Mouse (Mus musculus) left cerebral cortex, adult 18-20 months (tissue): ENCODE results near the gene Hic1. TPM values are rescaled to one million over a fixed set of nuclear protein-coding genes. Genes with fewer than 3 reads are reported as not detected.

ENCODE experiments used
- DNase-seq, 2 experiments: peaks; one replicate each; pipeline ENCODE4 v3.0.0; 2021 to 2022; ENCODE audit warnings: low spot score in 2 of 2, mixed read lengths in 1 of 2
- total RNA-seq, 2 experiments: library from RNA; stranded (reverse); gene quantifications; 2 replicates each; pipeline ENCODE4 v1.2.3; 2021

Gene Hic1
- total RNA-seq, 2 experiments from 2014 or later: 3.8 to 5.0 TPM

DNA sequence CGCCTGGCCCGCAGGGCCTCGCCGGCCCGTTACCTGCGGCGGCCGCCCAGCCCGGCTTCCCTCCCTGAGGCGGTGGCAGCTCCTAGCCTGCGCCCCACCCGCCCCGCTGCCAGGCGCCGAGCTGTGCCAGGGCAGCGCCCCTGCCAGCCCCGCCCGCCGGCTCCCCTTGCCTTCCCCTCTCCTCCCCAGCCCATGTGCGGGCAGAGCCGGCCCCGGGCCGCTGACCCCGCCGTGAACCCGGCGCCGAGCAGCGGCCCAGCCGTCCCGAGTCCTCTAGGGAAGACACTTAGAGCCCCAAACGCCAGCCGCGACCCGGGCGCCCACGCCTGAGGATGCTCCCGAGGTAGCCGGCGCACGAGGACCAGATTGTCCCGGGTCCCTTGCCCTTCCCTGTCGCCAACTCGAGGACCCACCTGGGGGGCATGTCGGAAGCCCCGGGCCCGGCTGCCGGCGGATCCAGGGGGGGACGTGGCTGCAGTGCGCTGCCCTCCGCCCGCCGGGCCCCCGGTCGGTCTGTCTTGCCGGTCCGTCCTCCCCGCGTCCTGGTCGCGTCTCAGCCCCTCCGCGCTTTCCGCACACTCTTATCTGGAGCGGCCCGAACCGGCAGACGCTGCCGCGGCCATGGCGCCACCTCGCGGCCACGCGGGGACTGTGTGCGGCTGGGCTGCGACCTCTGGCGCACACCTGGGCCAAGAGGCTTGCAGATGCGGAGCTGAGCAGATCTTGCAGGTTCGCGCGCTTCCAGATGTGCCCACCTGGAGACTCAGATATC, 543 bp downstream of the Hic1 start:
- DNase-seq: peak; percentile 77 to 83

DNA sequence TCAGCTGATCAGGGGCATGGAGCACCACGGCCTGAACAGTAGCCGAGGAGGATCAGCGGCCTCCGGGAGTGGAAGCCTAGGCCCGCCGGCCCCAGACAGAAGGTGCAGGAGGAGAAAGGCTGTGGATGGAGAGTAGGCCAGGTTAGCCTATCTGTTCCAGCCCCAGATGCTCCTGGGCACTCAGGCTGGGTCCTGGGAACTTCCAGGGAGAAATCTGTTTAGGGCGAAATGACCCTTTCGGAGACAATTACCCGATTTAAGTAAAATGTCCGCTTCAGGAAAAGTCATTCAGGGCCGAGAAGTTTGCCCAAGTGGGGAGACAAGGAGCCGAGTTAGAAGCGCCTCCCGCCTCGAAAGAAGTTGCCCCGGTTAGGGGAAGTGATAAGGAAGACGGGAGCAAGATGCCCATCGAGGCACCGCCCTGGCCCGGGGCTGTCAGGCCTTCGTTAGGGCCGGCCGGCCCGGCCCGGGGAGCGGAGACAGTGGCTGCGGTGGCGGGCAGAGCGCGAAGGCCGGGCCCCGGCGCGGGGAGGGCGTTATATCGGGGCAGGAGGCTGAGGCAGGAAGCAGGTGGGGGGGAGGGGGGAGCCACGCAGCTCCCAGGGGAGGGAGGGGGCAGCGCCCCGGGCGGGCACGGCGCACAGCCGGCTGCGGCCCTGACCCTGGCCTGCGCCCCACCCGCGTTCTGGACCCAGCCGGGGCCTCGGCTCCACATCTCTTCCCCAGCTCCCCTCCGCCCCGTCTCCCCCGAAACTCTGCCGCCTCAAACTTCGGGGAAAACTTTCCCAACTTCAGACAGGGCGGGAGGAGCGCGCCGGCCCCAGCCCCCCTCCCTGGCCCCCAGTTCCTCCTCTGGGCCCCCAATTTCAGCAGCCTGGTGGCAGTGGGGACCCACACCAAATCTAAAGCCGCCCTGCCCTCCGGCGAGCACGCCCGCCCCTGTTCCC, 1.4 kb downstream of the Hic1 start:
- no peak for DNase-seq

DNA sequence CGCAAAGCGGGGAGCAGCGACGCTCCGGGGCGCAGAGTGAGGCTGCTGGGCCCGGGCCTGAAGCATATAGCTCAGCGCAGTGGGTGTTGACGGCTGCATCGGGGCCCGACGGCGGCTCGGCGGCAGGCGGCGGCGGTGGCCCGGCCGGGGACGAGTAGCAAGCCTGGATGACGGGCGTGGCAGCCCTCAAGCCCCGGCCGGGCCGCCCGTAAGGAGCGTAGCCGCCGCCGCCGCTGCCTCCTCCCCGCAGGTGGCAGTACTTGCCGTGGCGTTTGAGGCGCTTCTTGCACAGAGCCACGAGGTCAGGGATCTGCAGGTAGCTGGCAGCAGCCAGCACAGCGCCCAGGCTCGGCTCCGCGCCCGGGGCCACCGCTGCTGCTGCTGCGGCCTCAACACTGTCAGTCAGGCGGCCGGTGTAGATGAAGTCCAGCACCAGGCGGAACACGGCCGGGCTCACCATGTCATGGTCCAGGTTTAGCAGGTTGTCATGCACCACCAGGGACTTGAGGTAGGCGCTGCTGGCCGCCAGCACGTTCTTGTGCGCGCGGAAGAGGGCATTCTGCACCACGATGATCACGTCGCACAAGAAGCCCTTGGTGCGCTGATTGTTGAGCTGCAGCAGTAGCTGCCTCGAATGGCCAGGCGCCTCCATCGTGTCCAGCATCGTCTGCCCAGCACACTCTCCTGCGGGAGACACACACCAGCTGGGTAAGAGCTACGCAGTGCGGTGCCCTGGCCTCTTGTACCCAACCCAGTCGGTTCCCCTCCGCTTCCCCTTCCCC, 2.3 kb downstream of the Hic1 start:
- DNase-seq: no peak

DNA sequence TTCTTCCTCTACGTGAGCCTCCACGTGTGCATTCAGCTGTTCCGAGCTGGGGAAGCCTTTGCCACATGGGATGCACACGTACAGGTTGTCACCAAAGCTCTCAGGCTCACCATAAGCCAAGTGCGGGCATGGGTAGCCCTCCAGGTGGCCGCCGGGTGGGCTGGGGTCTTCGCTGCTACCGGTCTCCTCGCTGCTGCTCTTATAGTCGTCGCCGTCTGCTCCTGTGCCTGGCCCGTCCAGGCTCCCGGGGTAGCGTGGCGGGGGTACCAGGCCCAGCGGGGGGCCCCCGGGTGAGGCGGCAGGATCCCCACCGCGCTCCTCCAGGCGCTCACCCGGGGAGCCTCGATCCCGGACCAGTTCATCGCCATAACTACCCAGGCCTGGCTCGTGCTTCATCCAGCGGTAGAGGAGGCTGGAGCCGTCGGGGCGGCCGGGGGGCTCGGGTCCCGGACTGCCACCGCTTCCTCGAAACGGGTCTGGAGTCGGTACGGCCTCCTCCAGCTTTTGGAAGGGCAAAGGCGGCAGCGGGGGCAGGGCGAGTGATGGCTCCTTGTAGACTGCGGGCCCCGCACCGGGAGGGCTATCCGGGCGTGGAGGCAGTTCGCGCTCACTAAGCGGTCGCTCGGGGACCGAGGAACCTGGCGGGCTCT, 3.0 kb downstream of the Hic1 start:
- no peak for DNase-seq

DNA sequence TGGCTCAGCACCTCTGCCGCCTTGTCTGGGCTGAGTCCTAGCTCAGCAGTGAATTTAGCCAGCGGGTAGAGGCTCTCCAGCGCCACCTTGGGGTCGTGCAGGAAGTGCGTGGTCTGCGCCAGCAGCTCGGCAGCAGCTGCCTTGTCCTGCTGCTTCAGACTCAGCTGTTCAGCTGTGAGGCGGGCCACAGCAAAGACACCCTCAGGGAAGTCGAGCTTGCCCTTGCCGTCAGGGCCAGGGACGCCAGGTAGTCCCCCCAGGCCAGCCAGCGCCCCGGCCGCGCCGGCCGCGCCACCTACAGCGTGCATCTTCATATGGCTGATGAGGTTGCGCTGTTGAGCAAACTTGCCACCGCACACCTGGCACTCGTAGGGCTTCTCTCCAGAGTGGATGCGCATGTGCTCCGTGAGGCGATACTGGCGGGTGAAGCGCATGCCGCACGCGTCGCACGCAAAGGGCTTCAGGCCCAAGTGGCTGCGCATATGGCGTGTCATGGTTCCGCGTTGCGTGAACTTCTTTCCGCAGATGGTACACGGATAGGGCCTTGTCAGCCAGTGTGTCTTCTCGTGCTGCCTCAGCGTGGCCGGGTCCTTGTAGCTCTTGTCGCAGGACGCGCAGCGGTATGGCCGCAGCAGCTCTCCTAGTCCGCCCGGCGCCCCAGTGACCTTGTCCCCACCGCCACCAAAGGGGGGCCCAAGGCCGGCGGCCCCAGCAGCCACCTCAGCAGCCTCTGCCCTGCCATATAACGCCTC, 3.7 kb downstream of the Hic1 start:
- DNase-seq: peak; percentile 82 to 83

DNA sequence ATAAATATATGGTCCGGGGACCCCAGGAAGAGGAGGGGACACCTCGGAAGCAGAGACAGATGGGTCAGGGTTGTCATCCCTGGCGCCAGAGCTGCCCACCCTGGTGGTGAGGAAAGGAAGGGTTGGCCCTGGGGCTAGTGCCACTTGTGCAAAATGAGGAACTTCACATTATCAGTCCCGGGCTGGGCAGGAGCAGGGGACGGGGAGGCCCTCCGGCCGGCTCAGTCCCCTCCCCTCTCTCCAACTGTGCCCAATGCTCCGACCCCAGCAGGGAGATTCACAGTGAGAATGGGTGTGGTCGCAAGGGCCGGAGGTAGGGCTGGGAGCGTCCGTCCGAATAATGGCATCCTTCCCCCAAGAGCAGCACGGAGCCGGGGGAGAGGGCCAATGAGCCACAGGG, 4.6 kb downstream of the Hic1 start:
- DNase-seq: no peak

DNA sequence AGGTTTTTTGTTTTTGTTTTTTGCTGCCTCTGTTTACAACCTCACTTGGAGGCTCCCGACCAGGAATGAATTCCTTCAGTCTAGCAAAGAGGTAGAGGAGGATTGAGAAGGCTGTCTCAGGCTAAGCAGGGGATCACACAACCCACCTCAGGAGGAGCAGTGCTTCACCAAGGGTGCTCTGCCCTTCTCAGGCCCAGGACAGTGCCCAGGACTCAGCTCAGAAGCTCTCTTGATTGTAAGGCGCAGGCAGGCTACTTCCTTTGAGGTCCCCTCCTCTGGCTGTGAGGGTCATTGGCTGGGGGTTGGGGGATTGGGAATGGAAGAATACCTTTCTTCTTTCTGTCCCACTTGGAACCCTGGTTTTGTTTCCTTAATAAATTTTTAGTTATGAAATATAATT, 5.3 kb downstream of the Hic1 start:
- no peak for DNase-seq

DNA sequence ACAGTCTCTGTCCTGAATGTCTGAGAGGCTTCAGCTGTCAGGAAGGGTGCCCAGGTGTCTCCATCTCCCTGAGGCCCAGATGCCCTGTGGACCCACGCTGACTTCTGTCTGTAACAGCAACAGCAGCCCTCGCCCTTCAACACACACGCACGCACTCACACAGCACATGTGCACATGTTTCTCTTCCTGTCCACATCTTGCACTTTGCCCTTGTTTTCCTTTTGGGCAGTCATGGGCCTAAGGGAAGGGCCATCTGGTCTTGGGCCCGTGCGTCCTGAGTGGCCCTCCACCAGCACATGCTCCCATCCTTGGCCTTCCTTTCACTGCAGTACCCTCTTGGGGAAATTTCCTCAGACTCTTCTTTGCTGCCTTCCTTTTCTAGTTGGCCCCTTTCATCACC, 5.9 kb downstream of the Hic1 start:
- no peak for DNase-seq

DNA sequence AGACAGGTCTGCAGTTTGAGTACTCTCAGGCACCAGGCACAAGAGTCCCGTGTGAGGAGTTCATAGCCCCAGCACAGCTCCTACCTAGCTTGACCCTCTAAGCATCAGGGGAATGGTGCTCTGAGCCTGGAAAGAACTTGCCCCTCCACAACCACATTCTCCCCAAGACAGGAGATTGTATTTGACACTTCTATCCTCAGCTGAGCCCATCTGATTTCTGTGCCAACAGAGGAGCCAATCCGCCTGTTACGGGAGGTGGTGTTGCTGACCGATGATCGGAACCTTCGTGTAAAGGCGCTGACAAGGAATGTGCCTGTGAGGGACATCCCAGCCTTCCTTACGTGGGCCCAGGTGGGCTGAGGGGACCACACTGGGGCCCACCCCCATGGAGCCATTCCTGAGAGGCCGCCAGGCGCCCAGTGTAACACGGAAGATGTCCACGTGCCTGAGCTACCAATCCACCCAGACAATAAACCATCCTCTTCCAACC, 6.7 kb downstream of the Hic1 start:
- no peak for DNase-seq

DNA sequence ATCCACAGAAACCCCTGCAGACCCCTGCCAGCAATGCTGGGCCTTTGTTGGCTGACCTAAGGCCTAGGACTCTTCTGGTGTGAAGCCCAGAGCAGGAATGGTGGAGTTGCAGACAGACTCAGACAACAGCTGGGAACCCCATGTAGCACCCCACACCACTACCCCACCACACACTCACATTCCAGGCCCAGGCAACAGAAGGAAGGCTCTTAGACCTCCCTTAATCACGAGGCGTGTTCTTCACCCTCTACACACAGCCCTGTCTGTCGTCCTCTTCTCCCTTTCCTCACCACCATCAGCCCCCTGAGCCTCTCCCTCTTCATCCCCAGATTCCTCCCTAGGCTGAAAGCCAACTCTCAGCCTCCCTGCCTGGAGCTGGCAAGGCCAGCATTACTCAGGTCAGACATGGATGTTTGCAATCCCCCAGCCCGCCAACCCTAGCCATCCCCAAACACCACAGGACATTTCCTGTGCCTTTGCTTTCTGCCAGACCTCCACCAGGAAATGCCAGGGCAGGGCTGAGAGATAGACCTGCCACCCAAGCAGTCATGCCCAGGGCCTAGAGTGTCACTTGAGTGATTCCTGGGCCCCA, 7.8 kb downstream of the Hic1 start:
- no peak for DNase-seq

DNA sequence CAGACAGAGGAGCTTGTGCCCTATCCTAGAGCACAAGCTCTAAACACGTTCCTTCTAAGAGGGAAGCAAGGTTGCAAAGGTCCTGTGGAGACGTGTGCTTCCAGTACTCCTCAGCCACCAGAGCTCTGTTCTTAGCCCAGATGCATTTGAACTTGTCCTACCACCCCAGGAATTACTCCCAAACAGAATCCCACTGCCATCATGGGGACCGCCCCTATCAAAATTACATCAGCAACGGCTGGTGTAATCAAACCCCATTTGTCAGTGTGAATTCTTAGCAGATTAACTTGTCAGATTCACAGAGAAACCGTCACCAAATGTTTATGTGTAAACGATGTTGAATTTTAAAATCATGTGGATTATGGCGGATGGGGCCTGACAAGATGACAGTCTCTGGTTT, 8.4 kb downstream of the Hic1 start:
- DNase-seq: no peak

DNA sequence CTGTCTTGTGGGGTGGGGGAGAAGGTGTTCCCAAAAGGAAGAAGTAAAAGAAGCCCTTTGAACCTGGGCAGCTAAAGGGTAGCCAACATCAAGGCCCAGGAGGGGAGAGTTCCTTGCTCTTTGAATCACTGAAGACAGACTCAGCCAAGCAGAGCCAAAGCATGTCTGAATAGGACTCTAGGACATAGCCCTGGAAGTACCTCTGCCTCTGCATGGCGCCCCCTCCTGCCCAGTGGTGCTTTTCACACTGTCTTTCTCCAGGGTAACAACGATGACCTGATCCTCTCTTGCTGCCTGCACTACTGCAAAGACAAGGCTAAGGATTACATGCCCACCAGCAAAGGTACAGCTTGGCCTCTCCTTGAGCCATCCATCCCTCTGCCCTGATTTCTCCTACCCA, 9.8 kb downstream of the Hic1 start:
- no peak for DNase-seq

DNA sequence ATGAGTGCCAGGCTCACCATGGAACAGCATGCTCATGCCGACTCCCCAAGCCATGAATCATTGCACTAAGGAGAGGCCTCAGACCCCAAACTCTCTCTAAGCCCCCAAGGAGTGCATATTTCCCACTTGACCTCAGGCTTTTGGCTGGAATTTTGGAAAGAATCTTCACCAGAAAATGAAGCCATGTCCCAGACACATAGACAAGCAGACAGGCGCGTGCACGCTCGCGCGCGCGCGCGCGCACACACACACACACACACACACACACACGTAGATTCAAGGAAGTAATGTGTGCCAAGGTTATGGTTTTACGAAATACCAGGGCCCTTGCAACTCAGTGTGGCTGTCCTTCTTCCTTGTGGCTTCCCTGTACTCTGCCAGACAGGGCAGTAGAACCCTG, 10.9 kb downstream of the Hic1 start:
- no peak for DNase-seq

DNA sequence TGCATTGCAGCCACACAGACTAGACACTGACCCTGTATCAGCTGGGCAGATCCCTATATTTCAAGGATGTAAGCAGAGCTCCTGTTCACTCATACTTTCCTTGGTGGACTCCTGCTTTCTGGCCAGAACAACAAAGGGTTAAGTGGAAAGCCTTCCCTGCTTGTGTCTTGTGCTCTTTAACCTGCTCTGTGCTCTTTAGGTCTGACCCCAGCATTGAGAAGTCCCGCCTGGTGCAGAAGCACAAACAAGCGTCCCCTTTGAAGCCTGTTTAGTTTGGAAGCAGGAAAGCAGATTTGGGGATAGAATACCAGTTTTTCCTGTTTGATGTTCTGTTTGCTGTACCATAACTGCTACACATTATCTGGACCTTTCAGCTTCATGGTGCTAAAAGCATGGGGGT, 11.4 kb downstream of the Hic1 start:
- DNase-seq: no peak

DNA sequence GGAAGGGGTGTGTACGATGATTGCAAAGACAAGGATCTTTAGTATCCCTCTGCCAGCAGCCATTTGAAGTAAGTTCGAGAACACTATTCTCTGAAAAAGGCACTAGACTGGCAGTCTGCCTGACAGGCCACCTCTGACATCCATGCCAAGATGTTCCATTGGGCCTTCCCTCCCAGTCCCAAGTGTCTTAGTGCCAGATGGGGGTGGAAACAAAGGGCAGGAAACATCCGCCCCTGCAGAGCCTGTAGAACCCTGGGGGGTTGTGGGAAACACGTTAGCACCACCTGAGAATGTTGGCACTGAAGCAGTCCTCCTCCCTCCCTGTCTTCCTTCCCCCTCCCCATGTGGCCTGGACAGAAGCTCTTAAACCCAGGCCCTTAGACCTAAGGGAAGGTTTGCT, 12.3 kb downstream of the Hic1 start:
- DNase-seq: no peak

DNA sequence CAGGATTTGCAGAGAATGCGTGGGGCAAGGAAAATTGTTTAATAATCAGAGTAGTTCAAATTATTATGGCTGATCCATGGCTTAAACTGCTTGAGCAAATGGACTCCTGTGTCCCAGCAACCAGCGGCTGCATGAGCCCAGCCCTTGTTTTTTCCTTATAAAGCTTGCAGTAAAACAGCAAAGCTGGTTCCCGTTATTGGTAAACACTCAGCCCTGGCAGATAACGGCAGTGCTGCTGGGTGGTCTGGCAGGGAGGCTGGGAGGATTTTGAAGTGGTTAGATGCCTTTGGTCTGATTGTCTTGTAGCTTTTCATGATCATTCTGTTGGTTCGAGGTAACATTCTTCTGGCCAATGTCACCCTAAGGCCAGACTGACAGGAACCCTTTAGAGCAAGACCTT, 12.9 kb downstream of the Hic1 start:
- DNase-seq: no peak

DNA sequence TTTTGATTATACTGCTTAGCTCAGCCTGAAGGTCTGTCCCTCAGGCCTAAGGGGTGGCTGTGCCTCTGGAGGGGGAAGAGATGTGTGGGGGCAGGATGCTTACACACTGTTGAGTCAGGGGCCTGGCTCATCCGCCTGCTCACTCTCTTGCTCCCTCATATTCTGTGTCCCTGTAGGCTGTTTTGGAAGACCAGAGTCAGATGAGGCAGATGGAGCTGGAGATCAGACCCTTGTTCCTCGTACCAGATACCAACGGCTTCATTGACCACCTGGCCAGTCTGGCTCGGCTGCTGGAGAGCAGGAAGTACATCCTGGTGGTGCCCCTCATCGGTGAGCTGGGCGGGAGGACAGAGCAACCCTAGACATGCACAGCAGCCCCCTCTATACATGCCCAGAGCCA, 13.3 kb downstream of the Hic1 start:
- no peak for DNase-seq

DNA sequence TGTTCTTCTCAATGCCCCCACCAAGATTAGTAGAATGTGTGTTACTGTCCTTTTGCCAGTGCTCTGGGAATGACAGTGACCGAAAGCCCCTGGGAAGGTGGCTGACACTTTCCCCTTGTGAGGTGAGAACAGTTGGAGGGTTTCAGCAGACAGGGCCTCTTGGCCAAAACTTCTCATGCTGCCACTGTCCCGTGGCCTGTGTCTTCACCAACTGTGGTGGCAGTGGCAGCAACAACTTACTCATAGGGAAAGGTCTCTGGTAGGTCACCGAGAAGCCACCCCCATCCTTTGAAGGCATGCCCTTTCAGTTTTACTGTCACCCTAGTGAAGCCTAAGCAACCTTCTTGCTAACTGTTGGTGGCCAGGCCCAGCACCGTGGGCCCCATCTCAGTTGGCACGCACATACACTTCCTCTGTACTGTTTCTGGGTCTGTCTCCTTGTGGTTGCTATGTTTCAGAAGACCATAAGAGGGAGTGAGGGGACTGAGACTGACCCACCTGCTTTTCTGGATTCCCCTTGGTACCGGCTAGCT, 15.2 kb downstream of the Hic1 start:
- DNase-seq: no peak
